Mouse (Mus musculus): Measurements from ENCODE around the gene Cstb. TPM values are rescaled to one million over a fixed set of nuclear protein-coding genes. Genes with fewer than 3 reads are reported as not detected.
A peak's percentile ranks its signal among the peaks of the same experiment; 100 is the strongest.

The Cstb gene
- polyA plus RNA-seq, 1 experiment from 2014 or later = 95.3 TPM

DNA sequence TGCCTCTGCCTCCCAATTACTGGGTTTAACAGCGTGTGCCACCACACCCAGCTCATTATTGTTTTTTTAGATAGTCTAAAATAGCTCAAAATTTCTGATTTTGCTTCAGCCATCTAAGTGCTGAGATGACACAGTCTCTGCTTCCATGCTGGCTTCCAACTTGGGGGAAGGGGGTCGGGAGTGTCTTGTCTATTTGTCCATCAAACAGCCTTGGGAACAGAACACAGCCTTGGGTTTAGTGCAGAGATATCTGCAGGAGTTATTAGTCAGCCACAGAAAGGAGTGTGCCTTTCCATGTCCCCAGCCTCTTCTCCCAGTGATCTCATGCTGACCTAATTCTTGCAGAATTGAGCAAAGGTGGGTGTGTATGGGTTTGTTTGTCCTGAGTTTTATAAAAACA is 6.7 kb upstream of the Cstb start:
- H3K9me3 ChIP-seq (replicated peaks) = no peaks in the 10 kb centered on the region
- H3K36me3 ChIP-seq (replicated peaks) = no peaks in the 10 kb centered on the region
- ATAC-seq (ENCODE audit: insufficient read depth) = no peak
- H3K9ac ChIP-seq = no peak overlapping the region
- H3K4me2 ChIP-seq = no peak overlapping the region
- WGBS (ENCODE audit: insufficient replicate concordance) = 61% methylated on average over 2 of the region's 2 CpGs
- H3K27ac ChIP-seq (replicated peaks) = no peak overlapping the region
- no peaks in the 10 kb centered on the region for H3K27me3 ChIP-seq
- H3K4me1 ChIP-seq (replicated peaks) = peaks cover 5% of the 10 kb centered on the region; the same call in 1 of the 2 replicates
- H3K4me3 ChIP-seq (replicated peaks) = no peak overlapping the region

DNA sequence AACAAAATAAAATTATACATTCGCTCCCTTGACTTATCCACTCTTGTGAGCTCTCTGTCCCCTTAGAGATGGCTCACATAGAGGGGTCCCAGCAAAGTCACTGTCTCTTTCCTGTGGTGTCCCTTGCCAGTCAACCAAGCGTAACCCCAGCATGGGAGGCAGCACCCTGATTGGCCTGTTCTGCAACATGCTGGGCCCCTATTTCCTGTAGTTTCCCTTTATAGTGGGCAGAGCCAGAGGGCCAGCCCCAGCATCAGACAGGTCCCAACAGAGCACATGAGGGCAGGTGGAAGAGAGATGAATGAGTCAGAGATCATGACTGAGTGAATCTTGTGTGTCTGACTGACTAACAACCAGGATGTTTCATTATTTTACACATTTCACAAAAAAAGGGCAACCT is 4.5 kb upstream of the Cstb start:
- 51% methylated on average over 2 of the region's 2 CpGs for WGBS (ENCODE audit: insufficient replicate concordance)
- no peak overlapping the region for H3K9ac ChIP-seq
- no peak for ATAC-seq (ENCODE audit: insufficient read depth)

DNA sequence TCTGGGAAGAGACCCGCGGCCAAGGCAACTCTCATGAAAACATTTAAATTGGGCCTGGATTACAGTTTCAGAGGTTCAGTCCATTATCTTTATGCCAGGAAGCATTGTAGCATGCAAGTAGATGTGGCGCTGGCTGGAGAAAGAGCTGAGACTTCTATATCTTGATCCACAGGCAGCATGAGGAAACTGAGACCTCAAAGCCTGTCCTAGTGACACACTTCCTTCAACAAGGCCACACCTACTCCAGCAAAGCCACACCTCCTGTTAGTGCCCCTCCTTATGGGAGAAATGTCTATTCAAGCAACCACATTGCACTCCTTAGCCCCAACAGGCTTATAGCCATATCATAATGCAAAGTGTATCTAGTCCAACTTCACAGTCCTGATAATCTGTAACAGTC is 2.9 kb upstream of the Cstb start:
- 50% methylated on average over 3 of the region's 3 CpGs for WGBS (ENCODE audit: insufficient replicate concordance)
- peaks cover 29% of the 10 kb centered on the region for H3K4me1 ChIP-seq (replicated peaks)
- no peak overlapping the region for H3K27ac ChIP-seq (replicated peaks)
- no peak overlapping the region for H3K4me3 ChIP-seq (replicated peaks)
- H3K9me3 ChIP-seq (replicated peaks) = no peaks in the 10 kb centered on the region
- no peaks in the 10 kb centered on the region for H3K27me3 ChIP-seq
- no peak overlapping the region for H3K9ac ChIP-seq
- H3K36me3 ChIP-seq (replicated peaks) = 0 out of 2 replicates have a peak, but pooled peaks cover 3% of the 10 kb centered on the region
- H3K4me2 ChIP-seq = no peak overlapping the region
- no peak for ATAC-seq (ENCODE audit: insufficient read depth)

More for the DNA sequence above, 4.5 kb upstream of the Cstb start:
- no peak overlapping the region for H3K4me2 ChIP-seq
- no peaks in the 10 kb centered on the region for H3K27me3 ChIP-seq
- peaks cover 17% of the 10 kb centered on the region for H3K4me1 ChIP-seq (replicated peaks)
- H3K27ac ChIP-seq (replicated peaks) = no peak overlapping the region
- H3K36me3 ChIP-seq (replicated peaks) = no peaks in the 10 kb centered on the region
- no peaks in the 10 kb centered on the region for H3K9me3 ChIP-seq (replicated peaks)
- no peak overlapping the region for H3K4me3 ChIP-seq (replicated peaks)

DNA sequence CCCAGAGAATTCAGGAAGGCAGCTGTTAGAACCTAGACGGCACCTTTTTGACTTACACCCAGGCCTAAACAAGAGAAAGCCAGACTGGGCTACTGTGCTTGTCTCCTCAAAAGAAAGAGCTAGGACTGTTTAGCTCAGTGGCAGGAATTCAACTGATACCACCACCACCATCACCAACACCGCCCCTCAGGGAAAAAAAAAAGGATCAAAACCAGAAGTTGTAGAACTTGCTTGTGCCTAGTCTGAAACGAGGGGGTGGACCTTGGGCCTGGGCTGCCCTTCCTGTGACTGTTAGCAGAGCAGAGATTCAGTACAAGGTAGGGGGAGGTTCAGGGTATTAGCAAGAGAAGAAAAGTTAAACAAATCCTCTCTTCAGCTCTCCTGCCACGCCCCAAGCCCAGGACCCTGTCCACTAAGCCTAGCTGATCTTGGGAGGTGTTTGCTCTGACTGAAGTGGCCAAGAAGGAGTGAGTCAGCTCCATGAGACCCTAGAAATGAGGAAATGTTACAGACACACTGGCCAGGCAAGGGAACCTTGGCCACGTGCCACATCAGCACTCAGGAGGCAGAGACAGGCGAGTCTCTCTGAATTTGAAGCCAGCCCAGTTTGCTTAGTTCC is 757 bp downstream of the Cstb start:
- ATAC-seq (ENCODE audit: insufficient read depth) = no peak
- Histone ChIP-seq H3K4me2 (peak overlapping the region; percentile 92), H3K4me3 (replicated peaks) (peak overlapping the region; percentile 73), H3K27me3 (no peaks in the 10 kb centered on the region), H3K36me3 (replicated peaks) (0 out of 2 replicates have a peak, but pooled peaks cover 7% of the 10 kb centered on the region), H3K9ac (peak overlapping the region; percentile 74; the same call in 1 of the 2 replicates), H3K4me1 (replicated peaks) (peaks cover 29% of the 10 kb centered on the region), H3K9me3 (replicated peaks) (no peaks in the 10 kb centered on the region), H3K27ac (replicated peaks) (peak overlapping the region; percentile 77)
- 31% methylated on average over 6 of the region's 6 CpGs for WGBS (ENCODE audit: insufficient replicate concordance)

DNA sequence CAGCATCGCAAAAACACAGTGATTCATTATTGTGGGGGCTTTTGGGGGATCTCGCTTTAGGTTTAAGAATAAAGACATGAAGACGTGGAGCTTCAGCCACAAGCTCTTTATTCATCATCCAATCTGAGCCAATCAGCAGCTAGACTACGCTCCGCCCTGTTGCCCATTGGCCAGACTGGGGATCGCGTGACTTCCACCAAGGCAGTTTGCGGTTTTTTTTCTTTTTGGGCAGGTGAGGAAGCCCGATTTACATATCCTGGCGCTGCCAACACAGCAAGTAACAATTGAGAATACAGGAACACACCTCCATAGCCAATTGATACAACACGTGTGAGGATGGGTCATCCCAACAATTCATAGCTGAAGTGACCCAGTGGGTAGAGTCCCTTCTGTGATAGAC is 2.6 kb downstream of the Cstb start:
- Histone ChIP-seq H3K4me3 (replicated peaks) (no peak overlapping the region), H3K9me3 (replicated peaks) (no peaks in the 10 kb centered on the region), H3K27ac (replicated peaks) (no peak overlapping the region), H3K27me3 (no peaks in the 10 kb centered on the region; the same call in 1 of the 2 replicates), H3K4me2 (no peak overlapping the region), H3K9ac (no peak overlapping the region), H3K36me3 (replicated peaks) (0 out of 2 replicates have a peak, but pooled peaks cover 7% of the 10 kb centered on the region), H3K4me1 (replicated peaks) (peaks cover 24% of the 10 kb centered on the region)
- no peak for ATAC-seq (ENCODE audit: insufficient read depth)
- 80% methylated on average over 11 of the region's 11 CpGs for WGBS (ENCODE audit: insufficient replicate concordance)

DNA sequence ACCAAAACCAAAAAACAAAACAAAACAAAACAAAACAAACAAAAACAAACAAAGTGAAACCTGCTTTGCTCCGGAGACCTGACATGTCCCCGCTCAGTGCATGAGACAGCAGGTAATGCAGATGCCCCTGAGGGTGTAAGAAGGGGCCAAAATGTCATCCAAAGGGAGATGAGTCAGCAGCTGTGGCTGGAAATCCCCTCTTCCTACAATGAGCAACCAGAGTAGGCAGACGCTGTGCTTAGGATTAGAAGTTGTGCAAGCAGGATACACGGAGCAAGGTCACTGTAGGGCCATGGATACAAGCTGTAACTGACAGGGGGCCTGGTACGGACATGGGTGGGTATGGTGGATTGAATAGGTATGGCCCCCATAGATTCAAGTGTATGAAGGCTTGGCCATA is 3.7 kb downstream of the Cstb start:
- no peaks in the 10 kb centered on the region for H3K9me3 ChIP-seq (replicated peaks)
- H3K27ac ChIP-seq (replicated peaks) = no peak overlapping the region
- 65% methylated on average over 5 of the region's 5 CpGs for WGBS (ENCODE audit: insufficient replicate concordance)
- no peaks in the 10 kb centered on the region; the same call in 1 of the 2 replicates for H3K27me3 ChIP-seq
- no peak overlapping the region for H3K4me3 ChIP-seq (replicated peaks)
- H3K36me3 ChIP-seq (replicated peaks) = 0 out of 2 replicates have a peak, but pooled peaks cover 7% of the 10 kb centered on the region
- no peak overlapping the region for H3K9ac ChIP-seq
- peaks cover 24% of the 10 kb centered on the region for H3K4me1 ChIP-seq (replicated peaks)
- H3K4me2 ChIP-seq = no peak overlapping the region
- ATAC-seq (ENCODE audit: insufficient read depth) = no peak

DNA sequence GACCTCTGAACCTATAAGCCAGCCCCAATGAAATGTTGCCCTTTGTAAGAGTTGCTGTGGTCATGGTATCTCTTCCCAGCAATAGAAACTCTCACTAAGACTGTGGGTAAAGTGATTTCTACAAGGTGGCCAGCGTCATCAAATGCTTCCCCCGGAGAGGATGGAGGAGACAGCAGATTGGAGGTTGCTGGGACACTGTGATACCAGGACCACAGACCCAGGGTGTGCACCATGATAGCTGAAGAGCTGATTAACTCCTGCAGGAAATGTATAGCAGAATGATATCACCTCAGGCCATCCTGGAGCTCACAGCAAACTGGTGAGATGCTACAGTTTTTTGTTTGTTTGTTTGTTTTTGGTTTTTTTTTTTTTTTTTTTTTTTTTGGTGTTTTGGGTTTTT is 4.3 kb downstream of the Cstb start:
- ATAC-seq (ENCODE audit: insufficient read depth) = no peak
- Histone ChIP-seq H3K9me3 (replicated peaks) (no peaks in the 10 kb centered on the region), H3K9ac (no peak overlapping the region), H3K27me3 (peaks cover 3% of the 10 kb centered on the region; the same call in 1 of the 2 replicates), H3K4me1 (replicated peaks) (peaks cover 23% of the 10 kb centered on the region), H3K36me3 (replicated peaks) (0 out of 2 replicates have a peak, but pooled peaks cover 7% of the 10 kb centered on the region), H3K27ac (replicated peaks) (no peak overlapping the region), H3K4me2 (no peak overlapping the region), H3K4me3 (replicated peaks) (no peak overlapping the region)
- 25% methylated on average over 2 of the region's 2 CpGs for WGBS (ENCODE audit: insufficient replicate concordance)

DNA sequence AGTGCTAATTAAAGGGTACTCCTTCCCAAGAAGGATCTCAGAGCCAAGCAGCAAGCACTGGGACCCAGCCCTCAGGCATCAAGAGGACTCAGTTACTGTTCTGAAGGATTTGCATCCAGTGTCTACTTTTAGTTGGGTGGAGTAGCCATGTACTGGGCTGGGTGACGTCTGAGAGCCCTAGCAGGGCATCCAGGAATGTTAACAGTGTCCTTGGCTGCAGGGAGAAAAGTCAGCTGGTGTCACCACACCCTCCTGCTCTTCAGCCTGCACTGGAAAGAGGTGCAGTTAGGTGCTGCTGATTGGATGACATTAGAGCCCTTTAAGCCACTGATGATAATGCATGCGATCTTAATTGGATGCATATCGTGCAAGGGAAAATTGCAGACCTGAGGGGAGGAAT is 7.4 kb downstream of the Cstb start:
- WGBS (ENCODE audit: insufficient replicate concordance) = 57% methylated on average over 3 of the region's 3 CpGs
- ATAC-seq (ENCODE audit: insufficient read depth) = no peak
- no peak overlapping the region for H3K4me3 ChIP-seq (replicated peaks)
- no peak overlapping the region for H3K27ac ChIP-seq (replicated peaks)
- 0 out of 2 replicates have a peak, but pooled peaks cover 4% of the 10 kb centered on the region for H3K36me3 ChIP-seq (replicated peaks)
- H3K9ac ChIP-seq = no peak overlapping the region
- H3K4me2 ChIP-seq = no peak overlapping the region
- H3K4me1 ChIP-seq (replicated peaks) = no peaks in the 10 kb centered on the region
- H3K9me3 ChIP-seq (replicated peaks) = no peaks in the 10 kb centered on the region
- peaks cover 3% of the 10 kb centered on the region; the same call in 1 of the 2 replicates for H3K27me3 ChIP-seq

DNA sequence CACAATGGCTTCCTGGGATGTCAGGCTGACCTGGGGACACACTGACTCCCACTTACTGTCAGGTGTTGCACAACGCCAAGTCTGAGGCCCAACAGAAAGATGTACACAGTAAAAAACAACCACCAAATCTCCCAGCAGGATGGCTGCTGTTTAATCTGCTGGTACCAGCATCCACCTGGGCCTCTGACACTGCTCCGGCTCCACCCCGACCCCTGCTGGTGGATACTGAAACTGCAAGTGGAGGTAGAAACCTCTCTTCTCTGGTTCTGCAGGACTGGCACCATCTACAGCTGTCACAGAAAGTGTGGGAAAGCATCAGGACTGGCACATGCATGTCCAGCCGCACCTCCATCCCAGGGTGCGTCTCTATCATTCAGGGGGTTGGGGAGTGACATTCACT is 12.6 kb downstream of the Cstb start:
- WGBS (ENCODE audit: insufficient replicate concordance) = 8% methylated on average over 5 of the region's 5 CpGs
- H3K4me3 ChIP-seq (replicated peaks) = no peak overlapping the region
- H3K36me3 ChIP-seq (replicated peaks) = 0 out of 2 replicates have a peak, but pooled peaks cover 3% of the 10 kb centered on the region
- H3K9me3 ChIP-seq (replicated peaks) = no peaks in the 10 kb centered on the region
- ATAC-seq (ENCODE audit: insufficient read depth) = no peak
- H3K9ac ChIP-seq = no peak overlapping the region
- H3K27me3 ChIP-seq = peaks cover 3% of the 10 kb centered on the region; the same call in 1 of the 2 replicates
- no peaks in the 10 kb centered on the region for H3K4me1 ChIP-seq (replicated peaks)
- no peak overlapping the region for H3K27ac ChIP-seq (replicated peaks)
- no peak overlapping the region for H3K4me2 ChIP-seq

DNA sequence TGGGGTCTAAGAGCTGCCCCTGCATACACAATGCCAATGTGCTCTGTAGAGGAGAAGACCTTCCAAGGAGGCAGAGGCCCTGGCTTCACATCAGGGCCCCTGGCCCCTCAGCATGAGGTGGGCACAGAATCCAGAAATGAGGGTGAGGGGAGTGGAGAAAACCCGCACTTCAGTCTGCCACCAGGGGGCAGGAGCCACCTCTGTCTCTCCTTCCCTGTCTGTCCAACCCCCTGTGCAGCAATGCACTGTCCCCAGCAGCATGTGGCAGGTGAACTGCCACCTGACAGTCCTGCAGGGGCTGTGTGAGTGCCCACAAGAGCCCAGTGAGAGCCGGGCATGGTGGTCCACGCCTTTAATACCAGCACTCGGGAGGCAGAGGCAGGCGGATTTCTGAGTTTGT is 14.1 kb downstream of the Cstb start:
- 0 out of 2 replicates have a peak, but pooled peaks cover 3% of the 10 kb centered on the region for H3K36me3 ChIP-seq (replicated peaks)

DNA sequence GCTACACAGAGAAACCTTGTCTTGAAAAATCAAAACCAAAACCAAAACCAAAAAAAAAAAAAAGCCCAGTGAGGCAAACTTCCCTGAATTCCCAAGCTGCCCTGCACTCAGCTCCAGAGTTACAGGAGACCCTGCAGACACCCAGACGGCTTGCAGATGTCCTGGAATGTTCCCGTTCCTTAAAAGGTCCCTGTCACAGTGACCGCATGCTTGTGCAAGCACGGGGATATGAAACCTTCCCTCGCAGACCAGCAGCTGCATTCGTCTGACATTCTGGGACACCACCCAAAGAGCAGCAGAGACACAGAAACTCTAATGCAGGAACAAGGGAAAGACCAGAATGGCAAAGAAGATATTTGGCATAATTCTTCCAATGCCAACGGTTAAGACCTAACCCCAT is 14.5 kb downstream of the Cstb start:
- no peaks in the 10 kb centered on the region for H3K9me3 ChIP-seq (replicated peaks)
- H3K4me3 ChIP-seq (replicated peaks) = no peak overlapping the region
- H3K9ac ChIP-seq = no peak overlapping the region
- 74% methylated on average over 7 of the region's 7 CpGs for WGBS (ENCODE audit: insufficient replicate concordance)
- no peaks in the 10 kb centered on the region; the same call in 1 of the 2 replicates for H3K27me3 ChIP-seq
- no peak for ATAC-seq (ENCODE audit: insufficient read depth)
- H3K27ac ChIP-seq (replicated peaks) = no peak overlapping the region
- no peak overlapping the region for H3K4me2 ChIP-seq
- H3K4me1 ChIP-seq (replicated peaks) = no peaks in the 10 kb centered on the region
- 0 out of 2 replicates have a peak, but pooled peaks cover 3% of the 10 kb centered on the region for H3K36me3 ChIP-seq (replicated peaks)

More for the DNA sequence above, 14.1 kb downstream of the Cstb start:
- Histone ChIP-seq H3K4me3 (replicated peaks) (no peak overlapping the region), H3K4me2 (no peak overlapping the region), H3K9ac (no peak overlapping the region), H3K27me3 (peaks cover 1% of the 10 kb centered on the region; the same call in 1 of the 2 replicates), H3K27ac (replicated peaks) (no peak overlapping the region), H3K4me1 (replicated peaks) (no peaks in the 10 kb centered on the region), H3K9me3 (replicated peaks) (no peaks in the 10 kb centered on the region)
- no peak for ATAC-seq (ENCODE audit: insufficient read depth)
- WGBS (ENCODE audit: insufficient replicate concordance) = 34% methylated on average over 5 of the region's 5 CpGs
